Mouse (Mus musculus) stomach, postnatal 0 days (tissue): ENCODE data around the gene Fam129a. TPM values are rescaled to one million over a fixed set of nuclear protein-coding genes. Genes with fewer than 3 reads are reported as not detected.

Experiments
- ATAC-seq: fragments of 200-750 bp; cut with Nextera tagmentation; 2 replicates; pipeline ENCODE4 v1.8.0; 2017; ENCODE audit not compliant: low FRiP score, low TSS enrichment
- DNase-seq: peaks from one replicate; pipeline ENCODE4 v3.0.0-alpha.2; 2016; ENCODE audit warnings: low spot score
- H3K27ac ChIP-seq: fragments of 300-500 bp; sonication (generic); replicated peaks from 2 replicates; pipeline ENCODE4 v1.5.1; 2014; ENCODE audit warnings: mild to moderate bottlenecking, control low read depth
- H3K27me3 ChIP-seq: fragments of 300-500 bp; sonication (generic); 2 replicates; pipeline ENCODE4 v1.6.1; 2014; ENCODE audit warnings: low read length; ENCODE audit not compliant: control insufficient read depth, insufficient read depth
- H3K36me3 ChIP-seq: fragments of 300-500 bp; sonication (generic); 2 replicates; pipeline ENCODE4 v1.6.1; 2014; ENCODE audit warnings: low read length, mixed read lengths; ENCODE audit not compliant: control insufficient read depth, insufficient read depth
- H3K4me1 ChIP-seq: fragments of 300-500 bp; sonication (generic); replicated peaks from 2 replicates; pipeline ENCODE4 v1.6.1; 2014; ENCODE audit warnings: antibody characterized with exemption; ENCODE audit not compliant: control insufficient read depth, insufficient read depth
- H3K4me2 ChIP-seq: fragments of 300-500 bp; sonication (generic); replicated peaks from 2 replicates; pipeline ENCODE4 v1.6.1; 2014; ENCODE audit warnings: low read depth, mild to moderate bottlenecking, control low read depth, moderate library complexity
- H3K4me3 ChIP-seq: fragments of 300-500 bp; sonication (generic); 2 replicates; pipeline ENCODE4 v1.5.1; 2014; ENCODE audit warnings: low read depth, low read length, control low read depth
- H3K9ac ChIP-seq: fragments of 300-500 bp; sonication (generic); 2 replicates; pipeline ENCODE4 v1.6.1; 2014; ENCODE audit warnings: mild to moderate bottlenecking, low read length, control low read depth, mixed read lengths
- H3K9me3 ChIP-seq: fragments of 300-500 bp; sonication (generic); 2 replicates; pipeline ENCODE4 v1.6.1; 2016; ENCODE audit warnings: low read length; ENCODE audit not compliant: control insufficient read depth
- CTCF ChIP-seq: IDR thresholded peaks from 2 replicates; pipeline ENCODE4 v1.5.1; 2016; ENCODE audit warnings: antibody characterized with exemption, low read depth, mild to moderate bottlenecking, moderate library complexity
- EP300 ChIP-seq: optimal IDR thresholded peaks from 2 replicates; pipeline ENCODE3; 2016; ENCODE audit warnings: antibody characterized with exemption
- WGBS: fragments of 180-500 bp; shearing (Covaris S2); extraction: QIAGEN DNeasy Blood & Tissue Kit; methylation state at CpG from one replicate; pipeline ENCODE4 v1.1.7; 2014; 5-methylcytosine and 5-hydroxymethylcytosine counted together
- polyA plus RNA-seq: library from polyadenylated mRNA; unstranded; fragments of >200 nt; fragmentation: Nextera tagmentation; extraction: Ambion mirVana; gene quantifications from 2 replicates; pipeline ENCODE4 v1.2.1, GENCODE M21; 2015

The Fam129a gene
- polyA plus RNA-seq, 1 experiment from 2014 or later, result 23.5 TPM

- Histone ChIP-seq H3K36me3 (no peaks in the 10 kb centered on the region; the same call in 1 of the 2 replicates), H3K9me3 (no peaks in the 10 kb centered on the region), H3K4me3 (no peak overlapping the region), H3K4me1 (no peaks in the 10 kb centered on the region), H3K4me2 (no peak overlapping the region), H3K27ac (no peak overlapping the region), H3K27me3 (no peaks in the 10 kb centered on the region), H3K9ac (no peak overlapping the region)
- WGBS, result 75% methylated on average over 7 of the region's 7 CpGs
- DNase-seq, result no peak
- ATAC-seq, result no peak
- TF ChIP-seq CTCF (no peak), EP300 (no peak)
Measured at GRCm38 (mm10) chr1:151696751-151697150, 125.8 kb downstream of the Fam129a start.

DNA sequence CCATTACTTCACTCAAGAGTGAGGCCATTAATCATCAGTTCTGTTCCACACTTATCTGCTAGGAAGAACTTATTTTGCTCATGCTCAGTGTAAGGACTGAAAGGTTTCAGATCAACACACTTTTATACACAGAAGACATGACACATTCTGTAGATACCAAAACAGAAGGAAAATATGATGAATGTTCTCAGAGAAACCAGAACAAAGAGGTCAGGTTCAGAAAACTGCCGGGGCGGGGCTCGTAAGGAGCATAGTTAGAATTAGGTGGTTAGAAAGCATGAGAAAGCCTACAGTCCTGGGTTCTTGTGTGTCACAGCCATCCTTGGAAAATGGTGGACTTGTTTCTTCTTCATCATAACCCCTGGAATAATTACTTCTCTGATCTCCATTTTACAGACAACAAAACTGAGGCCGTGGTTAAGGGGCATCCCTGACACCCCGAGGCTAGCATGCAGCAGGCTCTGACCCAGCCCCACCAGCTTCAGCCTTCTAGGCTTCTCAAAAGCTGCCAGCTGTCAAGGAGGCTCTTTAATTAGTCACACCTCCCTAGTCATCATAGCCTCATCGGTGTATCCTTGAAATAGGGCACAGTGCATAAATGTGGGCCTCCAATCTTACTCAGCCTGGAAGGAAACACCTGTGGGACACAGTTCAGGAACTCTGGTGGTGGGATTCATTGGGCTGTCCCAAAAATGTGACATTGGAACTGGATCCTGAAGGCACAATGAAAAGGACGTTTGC lies 127.1 kb downstream of the Fam129a start:
- H3K4me2 ChIP-seq, result no peak overlapping the region
- 80% methylated on average over 7 of the region's 7 CpGs for WGBS
- no peaks in the 10 kb centered on the region; the same call in 1 of the 2 replicates for H3K36me3 ChIP-seq
- no peak overlapping the region for H3K4me3 ChIP-seq
- TF ChIP-seq EP300 (no peak), CTCF (no peak)
- no peaks in the 10 kb centered on the region for H3K27me3 ChIP-seq
- H3K27ac ChIP-seq, result no peak overlapping the region
- ATAC-seq (no peak), DNase-seq (no peak)
- no peak overlapping the region for H3K9ac ChIP-seq
- no peaks in the 10 kb centered on the region for H3K4me1 ChIP-seq
- H3K9me3 ChIP-seq, result no peaks in the 10 kb centered on the region

- H3K4me1 ChIP-seq, result no peaks in the 10 kb centered on the region
- 63% methylated on average over 7 of the region's 7 CpGs for WGBS
- no peak for TF ChIP-seq EP300
- TF ChIP-seq CTCF, result peak; percentile 18; the same call in 1 of the 2 replicates
- H3K27ac ChIP-seq, result no peak overlapping the region
- no peak overlapping the region for H3K9ac ChIP-seq
- no peaks in the 10 kb centered on the region for H3K9me3 ChIP-seq
- H3K36me3 ChIP-seq, result no peaks in the 10 kb centered on the region; the same call in 1 of the 2 replicates
- H3K4me3 ChIP-seq, result no peak overlapping the region
- H3K4me2 ChIP-seq, result no peak overlapping the region
- no peak for ATAC-seq
- no peak for DNase-seq
- H3K27me3 ChIP-seq, result no peaks in the 10 kb centered on the region
Measured at GRCm38 (mm10) chr1:151699363-151699762, 128.4 kb downstream of the Fam129a start.

GRCm38 (mm10) chr1:151702816-151703215 lies 131.8 kb downstream of the Fam129a start:
- TF ChIP-seq EP300, result no peak
- TF ChIP-seq CTCF, result peak; percentile 53
- DNase-seq, result no peak
- no peak for ATAC-seq
- Histone ChIP-seq H3K4me3 (no peak overlapping the region), H3K4me1 (no peaks in the 10 kb centered on the region), H3K36me3 (no peaks in the 10 kb centered on the region; the same call in 1 of the 2 replicates), H3K9me3 (no peaks in the 10 kb centered on the region), H3K4me2 (no peak overlapping the region), H3K27ac (no peak overlapping the region), H3K27me3 (no peaks in the 10 kb centered on the region), H3K9ac (no peak overlapping the region)
- 20% methylated on average over 1 of the region's 1 CpGs for WGBS

- H3K36me3 ChIP-seq, result no peaks in the 10 kb centered on the region; the same call in 1 of the 2 replicates
- ATAC-seq, result peak; percentile 65
- H3K27me3 ChIP-seq, result no peaks in the 10 kb centered on the region
- no peak for TF ChIP-seq EP300
- peak; percentile 97 for TF ChIP-seq CTCF
- DNase-seq, result peak; percentile 75
- no peak overlapping the region for H3K4me2 ChIP-seq
- no peak overlapping the region for H3K4me3 ChIP-seq
- no peak overlapping the region for H3K9ac ChIP-seq
- no peak overlapping the region for H3K27ac ChIP-seq
- H3K9me3 ChIP-seq, result no peaks in the 10 kb centered on the region
- WGBS, result 31% methylated on average over 11 of the region's 11 CpGs
- no peaks in the 10 kb centered on the region for H3K4me1 ChIP-seq
Measured at GRCm38 (mm10) chr1:151705723-151706396, 134.9 kb downstream of the Fam129a start.

GRCm38 (mm10) chr1:151706397-151706752 lies 135.4 kb downstream of the Fam129a start:
- ATAC-seq (no peak), DNase-seq (no peak)
- Histone ChIP-seq H3K27ac (no peak overlapping the region), H3K4me3 (no peak overlapping the region), H3K9me3 (no peaks in the 10 kb centered on the region), H3K4me1 (no peaks in the 10 kb centered on the region), H3K36me3 (no peaks in the 10 kb centered on the region; the same call in 1 of the 2 replicates), H3K27me3 (no peaks in the 10 kb centered on the region), H3K9ac (no peak overlapping the region), H3K4me2 (no peak overlapping the region)
- 82% methylated on average over 3 of the region's 3 CpGs for WGBS
- TF ChIP-seq EP300 (no peak), CTCF (no peak)
